Mouse (Mus musculus): ENCODE results near the gene Bmpr1a. TPM values are rescaled to one million over a fixed set of nuclear protein-coding genes. Genes with fewer than 3 reads are reported as not detected.

The Bmpr1a gene
- polyA plus RNA-seq, 1 experiment from 2014 or later = 53.2 TPM

DNA sequence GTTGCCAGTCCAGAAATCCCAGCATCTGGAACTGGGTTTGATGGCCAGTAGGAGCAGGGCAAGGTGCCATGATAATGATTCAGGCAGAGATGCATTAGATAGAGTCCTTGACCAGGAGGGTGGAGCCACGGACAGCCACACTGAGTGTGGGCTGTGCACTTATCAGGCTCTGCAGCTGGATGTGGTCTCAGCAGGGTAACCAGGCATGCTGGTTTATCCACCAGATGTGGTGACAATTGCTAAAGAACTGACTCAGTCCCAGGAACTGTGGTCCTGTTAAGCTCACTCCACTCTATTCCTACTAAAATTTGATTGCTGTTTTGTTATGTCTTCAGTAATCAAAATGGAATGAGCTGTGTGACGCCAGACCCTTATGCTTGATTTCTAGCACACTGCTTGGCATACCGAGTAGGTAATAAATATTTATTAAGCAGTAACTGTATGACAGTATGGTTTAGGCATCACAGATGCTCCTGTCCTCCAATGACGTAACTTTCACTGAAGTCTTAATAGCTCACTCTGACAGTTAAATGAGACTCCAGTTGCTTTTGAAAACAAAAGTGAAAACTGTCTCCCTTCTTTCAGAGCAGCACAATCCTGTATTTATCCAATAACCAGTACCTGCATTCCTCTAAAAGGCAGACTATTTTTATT lies 5.2 kb upstream of the Bmpr1a start:
- ATAC-seq = peak; percentile 60
- in situ Hi-C loops (cut with MboI; ENCODE audit: low pct_unique_long_range_greater_than_20kb) = no loop called here

DNA sequence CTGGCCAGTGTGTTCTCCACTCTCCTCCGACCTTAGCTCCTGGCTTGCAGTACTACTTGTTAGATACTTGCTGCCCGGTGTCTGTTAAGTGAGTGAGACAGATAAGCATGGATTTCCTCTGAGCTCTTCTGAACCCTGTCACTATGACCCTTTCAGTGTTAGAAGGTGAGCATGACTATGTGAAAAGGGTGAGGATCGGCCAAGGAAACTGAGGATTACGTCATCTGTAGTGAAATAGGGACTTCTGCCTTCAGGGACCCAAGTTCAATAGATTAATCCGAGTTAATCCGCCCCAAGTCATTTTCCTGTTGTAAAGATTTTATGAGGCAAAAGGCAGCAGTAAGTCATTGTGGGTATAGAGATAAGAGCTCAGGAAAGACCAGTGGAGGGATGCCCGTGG lies 2.2 kb upstream of the Bmpr1a start:
- in situ Hi-C loops (cut with MboI; ENCODE audit: low pct_unique_long_range_greater_than_20kb) = no loop called here
- ATAC-seq (no peak), DNase-seq (ENCODE audit: low read depth, low spot score) (no peak)
- ChIA-PET CTCF (interaction anchor here (1.4 kb wide), 1 partner anchor 45 kb away, joined by 3 read pairs; no protein-coding TSS in a partner anchor), POLR2A (interaction anchor here (0.7 kb wide), 1 partner anchor 88 kb away, joined by 8 read pairs; no protein-coding TSS in a partner anchor)
- TF ChIP-seq CTCF (IDR thresholded peaks at IDR 0.05) = no peak
- H3K27me3 ChIP-seq = no peaks in the 10 kb centered on the region

More for the DNA sequence above, 5.2 kb upstream of the Bmpr1a start:
- CTCF ChIA-PET = interaction anchor here (1.1 kb wide), 1 partner anchor 8 kb away, joined by 4 read pairs; no protein-coding TSS in a partner anchor
- no peaks in the 10 kb centered on the region for H3K27me3 ChIP-seq
- POLR2A ChIA-PET = no interaction called here
- DNase-seq (ENCODE audit: low read depth, low spot score) = no peak
- no peak for TF ChIP-seq CTCF (IDR thresholded peaks at IDR 0.05)

DNA sequence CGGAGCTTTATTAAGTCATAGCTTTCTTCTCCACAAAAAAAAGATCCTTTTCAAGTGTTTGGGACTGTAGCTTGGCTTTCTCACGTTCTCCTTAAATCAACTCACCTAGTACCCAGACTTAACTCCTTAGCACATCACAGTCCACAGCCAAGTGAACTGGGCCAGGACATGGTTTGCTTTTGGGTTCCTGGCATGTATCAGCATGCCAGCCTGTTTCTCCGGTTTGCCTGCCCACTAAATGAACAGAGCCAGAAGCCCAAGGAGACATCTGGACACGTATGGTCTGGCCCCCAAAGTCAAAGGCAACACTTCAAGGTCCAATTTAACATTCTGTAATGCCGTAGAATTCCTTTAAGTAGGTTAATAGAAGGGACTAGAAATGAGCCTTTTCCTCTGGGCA lies 1.2 kb upstream of the Bmpr1a start:
- TF ChIP-seq CTCF (IDR thresholded peaks at IDR 0.05) = no peak
- DNase-seq (ENCODE audit: low read depth, low spot score) (no peak), ATAC-seq (no peak)
- in situ Hi-C loops (cut with MboI; ENCODE audit: low pct_unique_long_range_greater_than_20kb) = loop anchor here (5.0 kb wide), 1 partner anchor 43 kb away; no protein-coding TSS in a partner anchor
- CTCF ChIA-PET = interaction anchor here (0.8 to 1.2 kb wide), 2 partner anchors 25 to 42 kb away, joined by 3 read pairs; no protein-coding TSS in a partner anchor
- POLR2A ChIA-PET = interaction anchor here (0.6 to 1.0 kb wide), 2 partner anchors 59 to 266 kb away, joined by 3 read pairs; no protein-coding TSS in a partner anchor
- no peaks in the 10 kb centered on the region for H3K27me3 ChIP-seq

- ATAC-seq (no peak), DNase-seq (ENCODE audit: low read depth, low spot score) (no peak)
- TF ChIP-seq CTCF (IDR thresholded peaks at IDR 0.05) = no peak
- POLR2A ChIA-PET = interaction anchor here (0.6 to 1.0 kb wide), 2 partner anchors 60 to 266 kb away, joined by 3 read pairs; no protein-coding TSS in a partner anchor
- CTCF ChIA-PET = interaction anchor here (0.8 to 1.2 kb wide), 2 partner anchors 26 to 43 kb away, joined by 3 read pairs; no protein-coding TSS in a partner anchor
- in situ Hi-C loops (cut with MboI; ENCODE audit: low pct_unique_long_range_greater_than_20kb) = loop anchor here (5.0 kb wide), 1 partner anchor 44 kb away; no protein-coding TSS in a partner anchor
- H3K27me3 ChIP-seq = no peaks in the 10 kb centered on the region
Observed at GRCm38 (mm10) chr14:34503759-34504158, 618 bp upstream of the Bmpr1a start.

DNA sequence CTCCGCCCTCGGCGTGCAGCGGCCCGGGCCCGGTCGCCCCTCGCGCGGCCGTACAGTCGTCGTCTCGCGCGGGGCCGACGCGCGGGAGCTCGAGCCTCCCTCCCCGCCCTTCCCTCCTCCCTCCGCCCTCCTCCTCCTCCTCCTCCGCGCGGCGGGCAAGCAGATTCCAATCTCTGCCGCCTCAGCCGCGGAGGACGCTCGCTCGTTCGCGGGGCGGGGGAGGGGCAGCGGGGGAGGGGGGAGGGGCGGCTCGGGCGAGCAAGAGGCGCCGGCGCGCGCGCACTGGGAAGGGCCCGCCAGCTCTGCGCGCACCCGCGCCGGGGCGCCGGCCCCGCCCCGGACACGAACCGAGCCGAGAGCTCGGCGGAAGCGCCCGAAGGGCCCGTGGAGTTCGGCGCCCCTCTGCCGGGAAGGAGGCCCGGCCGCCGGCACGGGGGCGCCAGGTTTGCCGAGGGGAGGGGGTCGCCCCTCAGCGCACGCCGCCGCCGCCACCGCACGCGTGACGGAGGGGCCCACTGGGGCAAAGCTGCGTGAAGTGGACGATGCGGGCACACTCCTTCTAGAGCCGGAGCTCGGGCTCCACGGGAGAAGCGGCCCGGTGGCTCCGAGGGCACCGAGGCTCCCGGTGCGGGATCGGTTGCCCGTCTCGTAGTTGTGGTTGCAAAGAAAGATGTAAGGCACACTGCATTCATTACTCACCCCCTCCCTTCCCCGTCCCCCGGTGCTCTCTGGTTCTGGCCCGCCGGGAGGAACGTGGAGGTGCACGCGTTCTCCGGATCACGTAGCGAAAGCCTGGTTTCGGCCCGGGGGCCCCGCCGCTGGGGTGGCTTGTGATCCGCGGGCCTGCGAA lies 441 bp downstream of the Bmpr1a start:
- in situ Hi-C loops (cut with MboI; ENCODE audit: low pct_unique_long_range_greater_than_20kb) = loop anchor here (5.0 kb wide), 1 partner anchor 45 kb away; no protein-coding TSS in a partner anchor
- ChIA-PET POLR2A (interaction anchor here (1.0 to 1.3 kb wide), 2 partner anchors 13 to 45 kb away, joined by 3 read pairs; no protein-coding TSS in a partner anchor), CTCF (no interaction called here)
- H3K27me3 ChIP-seq = no peaks in the 10 kb centered on the region
- no peak for TF ChIP-seq CTCF (IDR thresholded peaks at IDR 0.05)
- no peak for DNase-seq (ENCODE audit: low read depth, low spot score)
- ATAC-seq = peak; percentile 68

GRCm38 (mm10) chr14:34501804-34502474 lies 1.2 kb downstream of the Bmpr1a start:
- H3K27me3 ChIP-seq = no peaks in the 10 kb centered on the region
- POLR2A ChIA-PET = interaction anchor here (1.0 to 1.3 kb wide), 2 partner anchors 12 to 46 kb away, joined by 3 read pairs; no protein-coding TSS in a partner anchor
- CTCF ChIA-PET = no interaction called here
- DNase-seq (ENCODE audit: low read depth, low spot score) (no peak), ATAC-seq (peak; percentile 29)
- TF ChIP-seq CTCF (IDR thresholded peaks at IDR 0.05) = no peak
- in situ Hi-C loops (cut with MboI; ENCODE audit: low pct_unique_long_range_greater_than_20kb) = loop anchor here (5.0 kb wide), 1 partner anchor 45 kb away; no protein-coding TSS in a partner anchor

DNA sequence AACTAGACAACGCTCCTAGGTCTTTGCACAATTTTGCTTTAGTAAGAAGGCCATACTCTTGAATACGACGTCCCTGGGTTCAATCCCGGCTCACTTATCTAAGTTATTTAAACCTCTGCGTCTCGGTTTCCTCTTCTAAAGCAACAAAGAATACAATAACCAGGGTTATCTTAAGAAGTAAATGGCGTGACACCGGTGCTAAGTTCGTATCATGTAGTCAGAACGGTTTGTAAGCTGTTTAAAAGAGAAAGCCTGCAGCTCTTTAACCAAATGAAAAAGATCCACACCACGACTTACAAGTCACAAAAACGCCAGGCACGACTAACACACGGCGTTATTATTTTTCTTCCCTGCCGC lies 1.7 kb downstream of the Bmpr1a start:
- in situ Hi-C loops (cut with MboI; ENCODE audit: low pct_unique_long_range_greater_than_20kb) = loop anchor here (5.0 kb wide), 1 partner anchor 46 kb away; no protein-coding TSS in a partner anchor
- ATAC-seq = no peak
- DNase-seq (ENCODE audit: low read depth, low spot score) = no peak
- POLR2A ChIA-PET = no interaction called here
- CTCF ChIA-PET = no interaction called here
- H3K27me3 ChIP-seq = no peaks in the 10 kb centered on the region
- TF ChIP-seq CTCF (IDR thresholded peaks at IDR 0.05) = no peak

DNA sequence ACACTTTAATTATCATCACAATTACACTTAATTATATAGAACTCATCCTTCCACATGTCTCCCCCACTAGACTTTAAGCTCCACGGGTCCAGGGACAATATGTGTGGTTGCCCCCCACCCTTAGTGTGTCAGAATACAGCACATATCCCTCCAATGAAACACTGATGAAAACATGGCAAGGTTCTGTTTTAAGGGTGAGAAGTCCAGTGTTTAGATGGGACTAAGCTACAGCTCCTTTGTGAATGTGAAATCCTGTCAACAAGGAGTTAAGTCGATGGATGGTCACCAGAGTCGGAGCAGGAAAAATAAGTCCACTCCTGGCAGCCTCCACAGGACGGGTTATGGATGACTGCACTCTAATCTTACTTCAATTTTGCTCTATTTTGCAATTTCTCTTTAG lies 2.8 kb downstream of the Bmpr1a start:
- in situ Hi-C loops (cut with MboI; ENCODE audit: low pct_unique_long_range_greater_than_20kb) = loop anchor here (5.0 kb wide), 1 partner anchor 47 kb away; no protein-coding TSS in a partner anchor
- no peak for DNase-seq (ENCODE audit: low read depth, low spot score)
- POLR2A ChIA-PET = interaction anchor here (1.4 kb wide), 1 partner anchor 13 kb away, joined by 3 read pairs; no protein-coding TSS in a partner anchor

GRCm38 (mm10) chr14:34499664-34500063 lies 3.5 kb downstream of the Bmpr1a start:
- POLR2A ChIA-PET = interaction anchor here (1.4 kb wide), 1 partner anchor 12 kb away, joined by 3 read pairs; no protein-coding TSS in a partner anchor
- no peak for TF ChIP-seq CTCF (IDR thresholded peaks at IDR 0.05)
- CTCF ChIA-PET = interaction anchor here (0.9 to 1.6 kb wide), 3 partner anchors 9 to 38 kb away, joined by 3 to 6 read pairs (median 4); no protein-coding TSS in a partner anchor
- in situ Hi-C loops (cut with MboI; ENCODE audit: low pct_unique_long_range_greater_than_20kb) = loop anchor here (5.0 kb wide), 1 partner anchor 48 kb away; no protein-coding TSS in a partner anchor
- DNase-seq (ENCODE audit: low read depth, low spot score) (no peak), ATAC-seq (no peak)
- no peaks in the 10 kb centered on the region for H3K27me3 ChIP-seq

More for the DNA sequence above, 2.8 kb downstream of the Bmpr1a start:
- CTCF ChIA-PET = interaction anchor here (0.7 to 1.6 kb wide), 4 partner anchors 8 to 39 kb away, joined by 3 to 6 read pairs (median 4); no protein-coding TSS in a partner anchor
- H3K27me3 ChIP-seq = no peaks in the 10 kb centered on the region
- no peak for TF ChIP-seq CTCF (IDR thresholded peaks at IDR 0.05)
- ATAC-seq = no peak
